Mouse (Mus musculus): ENCODE data around the gene Il1rapl2.
A peak's percentile ranks its signal among the peaks of the same experiment; 100 is the strongest.

The Il1rapl2 gene

GRCm38 (mm10) chrX:137570321-137571195 lies at the start of gene Il1rapl2:
Gene Il1rapl2, plus strand, starts transcription at chrX:137570608.
- DNase-seq (ENCODE audit: low read depth, low spot score) = peak; percentile 32

- DNase-seq (ENCODE audit: low read depth, low spot score) = no peak
Observed at GRCm38 (mm10) chrX:137548348-137548747, 22.1 kb upstream of the Il1rapl2 start.

GRCm38 (mm10) chrX:137569472-137570188 lies 778 bp upstream of the Il1rapl2 start:
- peak; percentile 2 for DNase-seq (ENCODE audit: low read depth, low spot score)

- no peak for DNase-seq (ENCODE audit: low read depth, low spot score)
Observed at GRCm38 (mm10) chrX:137582656-137583055, 12.2 kb downstream of the Il1rapl2 start.

- peak; percentile 12 for DNase-seq (ENCODE audit: low read depth, low spot score)
Observed at GRCm38 (mm10) chrX:137620697-137621096, 50.3 kb downstream of the Il1rapl2 start.

- DNase-seq (ENCODE audit: low read depth, low spot score) = peak; percentile 3
Observed at GRCm38 (mm10) chrX:137667011-137667410, 96.6 kb downstream of the Il1rapl2 start.

- DNase-seq (ENCODE audit: low read depth, low spot score) = no peak
Observed at GRCm38 (mm10) chrX:137687974-137688373, 117.6 kb downstream of the Il1rapl2 start.

- no peak for DNase-seq (ENCODE audit: low read depth, low spot score)
Observed at GRCm38 (mm10) chrX:137700006-137700405, 129.6 kb downstream of the Il1rapl2 start.

- no peak for DNase-seq (ENCODE audit: low read depth, low spot score)
Observed at GRCm38 (mm10) chrX:137755537-137755936, 185.1 kb downstream of the Il1rapl2 start.

- DNase-seq (ENCODE audit: low read depth, low spot score) = no peak
Observed at GRCm38 (mm10) chrX:137805484-137806200, 235.2 kb downstream of the Il1rapl2 start.

- DNase-seq (ENCODE audit: low read depth, low spot score) = no peak
Observed at GRCm38 (mm10) chrX:137806231-137807114, 236.1 kb downstream of the Il1rapl2 start.

GRCm38 (mm10) chrX:137809526-137809925 lies 239.1 kb downstream of the Il1rapl2 start:
- DNase-seq (ENCODE audit: low read depth, low spot score) = no peak

- DNase-seq (ENCODE audit: low read depth, low spot score) = no peak
Observed at GRCm38 (mm10) chrX:137812151-137812550, 241.7 kb downstream of the Il1rapl2 start.

- no peak for DNase-seq (ENCODE audit: low read depth, low spot score)
Observed at GRCm38 (mm10) chrX:137848936-137849335, 278.5 kb downstream of the Il1rapl2 start.

- no peak for DNase-seq (ENCODE audit: low read depth, low spot score)
Observed at GRCm38 (mm10) chrX:137923490-137923889, 353.1 kb downstream of the Il1rapl2 start.

GRCm38 (mm10) chrX:137926835-137927234 lies 356.4 kb downstream of the Il1rapl2 start:
- DNase-seq (ENCODE audit: low read depth, low spot score) = no peak

GRCm38 (mm10) chrX:137947741-137948140 lies 377.3 kb downstream of the Il1rapl2 start:
- no peak for DNase-seq (ENCODE audit: low read depth, low spot score)

- DNase-seq (ENCODE audit: low read depth, low spot score) = no peak
Observed at GRCm38 (mm10) chrX:137971306-137971705, 400.9 kb downstream of the Il1rapl2 start.

- no peak for DNase-seq (ENCODE audit: low read depth, low spot score)
Observed at GRCm38 (mm10) chrX:138043113-138043512, 472.7 kb downstream of the Il1rapl2 start.

GRCm38 (mm10) chrX:138103954-138104353 lies 533.5 kb downstream of the Il1rapl2 start:
- no peak for DNase-seq (ENCODE audit: low read depth, low spot score)

- no peak for DNase-seq (ENCODE audit: low read depth, low spot score)
Observed at GRCm38 (mm10) chrX:138104668-138105067, 534.3 kb downstream of the Il1rapl2 start.

All from ES-CJ7 (cell line).